Mouse (Mus musculus) thymus, adult 2 months (tissue): ENCODE measurements at regions not wholly inside any gene's neighbourhood (a gene's known extent, or its start where the extent isn't known, plus 50 kb on each side); places are given as distances from the start of the nearest gene placed in this dataset.

Source experiments
- DNase-seq: peaks from one replicate; pipeline ENCODE4 v3.0.0; 2021
- H3K27ac ChIP-seq: fragments of 200-500 bp; 2 replicates; pipeline ENCODE4 v1.5.1; 2012; ENCODE audit warnings: low read length, control low read depth; ENCODE audit not compliant: control insufficient read depth, insufficient read depth
- H3K27me3 ChIP-seq: fragments of 200-500 bp; 2 replicates; pipeline ENCODE4 v1.6.1; 2012; ENCODE audit warnings: mild to moderate bottlenecking, low read length, moderate library complexity, mixed read lengths; ENCODE audit not compliant: control insufficient read depth, insufficient read depth
- H3K36me3 ChIP-seq: fragments of 200-500 bp; 2 replicates; pipeline ENCODE4 v1.6.1; 2012; ENCODE audit warnings: mild to moderate bottlenecking, low read length, moderate library complexity; ENCODE audit not compliant: control insufficient read depth, insufficient read depth
- H3K4me1 ChIP-seq: fragments of 200-500 bp; replicated peaks from 2 replicates; pipeline ENCODE4 v1.6.1; 2012; ENCODE audit warnings: low read length; ENCODE audit not compliant: control insufficient read depth, insufficient read depth
- H3K4me3 ChIP-seq: fragments of 200-500 bp; 2 replicates; pipeline ENCODE4 v1.5.1; 2012; ENCODE audit warnings: mild to moderate bottlenecking, low read length, control low read depth, moderate library complexity; ENCODE audit not compliant: control insufficient read depth, insufficient read depth
- CTCF ChIP-seq: fragments of 200-500 bp; IDR thresholded peaks from 2 replicates; pipeline ENCODE4 v1.5.1; 2012; ENCODE audit warnings: mild to moderate bottlenecking, control low read depth, low read length, moderate library complexity, borderline replicate concordance; ENCODE audit not compliant: control insufficient read depth, poor library complexity, insufficient read depth; ENCODE audit errors: extremely low read depth
- POLR2A ChIP-seq: fragments of 200-500 bp; IDR thresholded peaks from 2 replicates; pipeline ENCODE4 v1.6.1; 2012; ENCODE audit warnings: mild to moderate bottlenecking, low read length, control low read depth, moderate library complexity; ENCODE audit not compliant: control insufficient read depth, poor library complexity, insufficient read depth; ENCODE audit errors: extremely low read depth
- WGBS: fragments of 180-500 bp; shearing (Covaris S2); methylation state at CpG from one replicate; pipeline ENCODE4 v1.1.7; 2018; 5-methylcytosine and 5-hydroxymethylcytosine counted together

GRCm38 (mm10) chr7:73208479-73208816, 166.9 kb upstream of the Rgma start:
- 82% methylated on average over 4 of the region's 4 CpGs for WGBS
- no peak for TF ChIP-seq CTCF
- TF ChIP-seq POLR2A, result no peak
- no peak for DNase-seq

GRCm38 (mm10) chr7:73208817-73209602, 166.3 kb upstream of the Rgma start:
- Histone ChIP-seq H3K4me1 (no peaks in the 10 kb centered on the region), H3K27me3 (no peaks in the 10 kb centered on the region), H3K36me3 (no peaks in the 10 kb centered on the region), H3K27ac (no peak overlapping the region), H3K4me3 (no peak overlapping the region)
- no peak for DNase-seq
- TF ChIP-seq POLR2A, result no peak
- no peak for TF ChIP-seq CTCF
- WGBS, result 50% methylated on average over 18 of the region's 18 CpGs

More at GRCm38 (mm10) chr7:73208479-73208816, 166.9 kb upstream of the Rgma start:
- H3K4me3 ChIP-seq, result no peak overlapping the region
- H3K36me3 ChIP-seq, result no peaks in the 10 kb centered on the region
- no peaks in the 10 kb centered on the region for H3K27me3 ChIP-seq
- H3K27ac ChIP-seq, result no peak overlapping the region
- H3K4me1 ChIP-seq, result no peaks in the 10 kb centered on the region

- H3K27ac ChIP-seq, result no peak overlapping the region
- no peak for DNase-seq
- TF ChIP-seq POLR2A (no peak), CTCF (no peak)
- 96% methylated on average over 7 of the region's 7 CpGs for WGBS
- H3K27me3 ChIP-seq, result no peaks in the 10 kb centered on the region
- no peak overlapping the region for H3K4me3 ChIP-seq
- H3K36me3 ChIP-seq, result no peaks in the 10 kb centered on the region
- H3K4me1 ChIP-seq, result no peaks in the 10 kb centered on the region
Measured at GRCm38 (mm10) chr7:73210078-73210477, 165.2 kb upstream of the Rgma start.

- Histone ChIP-seq H3K4me3 (no peak overlapping the region), H3K27ac (no peak overlapping the region), H3K4me1 (no peaks in the 10 kb centered on the region), H3K36me3 (no peaks in the 10 kb centered on the region), H3K27me3 (no peaks in the 10 kb centered on the region)
- no peak for TF ChIP-seq CTCF
- no peak for TF ChIP-seq POLR2A
- DNase-seq, result no peak
- 31% methylated on average over 4 of the region's 4 CpGs for WGBS
Measured at GRCm38 (mm10) chr7:73222237-73222915, 152.9 kb upstream of the Rgma start.

- 61% methylated on average over 2 of the region's 2 CpGs for WGBS
- Histone ChIP-seq H3K4me1 (no peaks in the 10 kb centered on the region), H3K36me3 (no peaks in the 10 kb centered on the region), H3K27ac (no peak overlapping the region), H3K27me3 (no peaks in the 10 kb centered on the region), H3K4me3 (no peak overlapping the region)
- TF ChIP-seq CTCF, result no peak
- TF ChIP-seq POLR2A, result no peak
- DNase-seq, result no peak
Measured at GRCm38 (mm10) chr7:73222929-73223512, 152.3 kb upstream of the Rgma start.

GRCm38 (mm10) chr7:73233539-73234158, 141.7 kb upstream of the Rgma start:
- H3K27ac ChIP-seq, result no peak overlapping the region
- no peaks in the 10 kb centered on the region for H3K36me3 ChIP-seq
- no peak overlapping the region for H3K4me3 ChIP-seq
- H3K27me3 ChIP-seq, result no peaks in the 10 kb centered on the region
- no peak for DNase-seq
- H3K4me1 ChIP-seq, result no peaks in the 10 kb centered on the region
- TF ChIP-seq CTCF, result no peak
- no peak for TF ChIP-seq POLR2A
- 85% methylated on average over 8 of the region's 8 CpGs for WGBS
